Mouse (Mus musculus) spleen, postnatal 36 days (tissue): ENCODE measurements around the gene Gpc6.

Source experiments
- DNase-seq, 2 experiments: peaks; one replicate each; pipeline ENCODE4 v3.0.0; 2022; ENCODE audit warnings: low spot score in 2 of 2, mixed read lengths in 1 of 2

Gene Gpc6

DNA sequence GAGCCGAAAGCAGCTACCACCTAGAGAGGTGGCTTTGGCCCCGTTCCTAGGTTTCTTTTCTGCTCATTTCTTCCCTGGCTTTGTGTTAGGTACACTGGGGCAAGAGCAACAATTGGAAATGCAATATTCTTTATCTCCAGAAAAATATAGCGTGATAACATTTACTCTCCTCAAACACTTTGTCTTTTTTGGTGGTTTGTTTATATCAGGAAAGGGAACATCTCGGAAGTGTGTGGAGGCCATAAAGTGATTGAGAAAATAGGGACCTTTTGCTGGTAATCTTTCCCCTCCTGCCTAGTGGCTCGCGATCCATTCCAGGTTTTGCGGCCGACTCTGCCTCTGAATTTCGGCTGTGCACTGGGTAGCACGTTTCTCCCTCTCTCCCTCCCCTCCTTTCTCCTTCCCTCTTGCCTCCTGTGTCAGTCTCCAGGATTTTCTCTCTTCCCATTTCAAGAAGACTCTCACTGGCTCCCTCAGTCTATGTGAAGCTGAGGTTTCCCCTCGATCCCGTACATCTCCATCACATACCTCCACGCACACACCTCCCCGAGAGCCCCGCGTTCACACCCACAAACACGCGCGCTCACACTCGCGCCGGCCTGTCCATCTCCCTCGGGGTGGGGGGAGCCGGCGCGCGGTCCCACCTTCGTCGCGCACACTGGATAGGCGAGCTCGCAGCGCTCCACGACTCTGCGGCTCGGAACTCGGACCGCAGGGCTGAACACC, at the start of gene Gpc6:
Gpc6 (plus strand) TSS at position 440 of the 726 bp plus-strand sequence.
- DNase-seq = no peak

DNA sequence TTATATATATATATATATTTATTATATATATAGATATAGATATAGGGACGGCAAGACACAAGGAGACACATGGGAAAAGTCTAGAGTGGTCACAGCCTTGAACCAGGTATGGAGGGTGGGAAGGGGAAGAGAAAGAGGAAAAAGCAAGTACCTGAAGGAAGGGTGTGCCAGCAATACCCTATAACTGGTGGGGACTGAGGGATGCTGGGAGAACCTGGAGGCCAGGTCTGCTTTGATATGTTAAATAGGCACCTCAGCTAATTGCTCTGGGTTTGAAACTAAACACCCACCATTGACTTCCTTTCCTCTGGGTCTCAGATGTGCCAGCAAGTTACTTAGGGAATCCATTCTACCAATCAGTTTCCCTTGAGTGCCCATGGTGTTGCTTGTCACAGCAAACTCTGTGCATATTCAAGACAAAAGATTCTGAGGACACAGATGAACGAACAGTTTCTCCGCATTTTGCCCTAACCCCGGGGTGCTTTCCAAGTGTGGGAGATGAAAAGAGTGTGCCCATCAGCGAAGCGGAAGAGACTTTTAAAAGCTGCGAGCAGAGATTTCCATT, 42.6 kb upstream of the Gpc6 start:
- DNase-seq = no peak

DNA sequence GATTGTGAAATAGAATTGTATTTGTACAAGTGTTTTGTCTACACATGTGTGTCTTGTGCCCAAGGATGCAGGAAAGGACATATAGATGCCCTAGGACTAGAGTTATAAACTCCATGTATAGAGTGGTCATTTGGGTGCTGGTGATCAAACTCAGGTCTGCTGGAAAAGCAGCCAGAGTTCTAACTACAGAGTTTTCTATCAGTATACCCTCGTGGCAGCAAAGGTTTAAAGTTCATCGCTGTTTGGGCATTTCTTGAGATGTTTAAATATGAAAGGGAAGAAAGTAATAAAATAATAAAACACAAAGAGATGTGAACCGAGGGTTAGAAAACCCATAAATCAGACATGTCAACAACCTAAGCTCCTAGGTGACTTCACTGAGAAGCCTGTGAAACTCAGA, 30.8 kb upstream of the Gpc6 start:
- no peak for DNase-seq

DNA sequence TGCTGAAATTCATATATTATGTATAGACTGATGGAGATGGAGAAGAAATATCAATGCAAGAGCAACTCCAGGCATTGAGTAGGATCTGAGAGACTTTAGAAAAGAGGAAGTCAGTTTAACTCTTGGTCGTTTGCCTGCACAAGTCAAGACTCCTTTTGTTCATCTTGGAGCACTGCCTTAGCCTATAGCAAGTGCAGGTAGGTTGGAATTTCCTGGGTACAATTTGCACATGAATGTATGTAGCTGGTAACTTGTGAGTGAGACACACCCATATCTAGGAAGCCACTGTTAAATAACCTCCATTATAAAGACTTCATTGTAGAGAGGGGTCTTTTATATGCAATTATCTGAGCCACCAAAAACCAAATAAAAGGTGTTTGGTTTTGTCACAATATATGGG, 27.1 kb upstream of the Gpc6 start:
- DNase-seq = no peak

DNA sequence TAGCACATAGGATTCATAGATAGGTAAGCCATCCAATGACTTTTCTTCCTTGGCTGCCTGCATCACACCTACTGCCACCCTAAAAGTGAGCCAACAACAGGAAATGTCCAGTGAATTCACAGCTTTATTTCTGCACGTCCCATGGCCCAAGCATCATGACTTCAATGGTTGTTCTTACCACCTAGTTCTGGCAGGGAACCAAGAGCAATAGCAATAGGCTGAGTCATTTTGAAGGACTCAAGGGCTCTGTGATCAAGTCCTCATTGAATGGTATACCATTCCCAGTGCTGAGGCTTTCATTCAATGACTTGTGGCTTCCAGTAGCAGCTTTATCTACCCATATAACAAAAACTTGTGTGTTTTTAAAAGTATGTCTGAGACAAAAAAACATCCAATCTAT, 13.3 kb upstream of the Gpc6 start:
- DNase-seq = no peak

DNA sequence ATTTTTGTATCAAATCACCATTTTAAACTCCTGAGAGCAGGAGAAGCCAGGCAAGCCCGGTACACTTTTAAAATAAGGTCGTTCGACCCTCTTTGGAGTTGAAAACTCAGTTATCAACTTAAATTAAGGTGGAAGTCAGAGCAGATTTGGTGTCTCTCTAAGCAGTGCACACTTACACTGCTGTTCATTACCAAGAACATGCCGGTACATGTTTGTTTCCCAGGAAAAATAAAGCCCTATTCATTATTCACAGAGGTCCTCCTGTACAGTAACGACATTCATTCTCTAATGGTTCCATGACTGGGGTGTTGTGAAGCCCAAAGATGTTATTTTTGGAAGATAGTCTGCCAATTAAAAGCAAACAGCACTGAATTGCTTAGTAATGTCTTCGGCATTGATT, 8.2 kb upstream of the Gpc6 start:
- DNase-seq = no peak

DNA sequence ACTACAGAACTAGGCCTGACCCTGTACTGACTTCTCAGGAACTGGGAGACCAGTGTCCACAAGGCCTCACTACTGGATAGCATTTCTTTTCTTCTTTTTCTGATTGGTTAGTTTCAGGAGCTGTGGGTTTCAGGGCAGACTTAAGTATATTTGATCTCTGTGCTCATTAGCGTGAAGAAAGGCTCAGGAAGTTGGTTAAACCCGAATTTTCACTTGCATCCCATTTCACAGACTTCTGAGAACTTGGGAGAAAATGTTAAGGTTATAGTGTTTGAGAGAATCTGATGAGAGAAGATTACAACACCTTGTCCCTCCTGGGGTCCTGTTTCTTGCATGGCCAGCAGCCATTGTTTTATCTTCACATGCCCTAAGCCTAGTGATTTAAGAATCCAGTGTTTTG, 849 bp upstream of the Gpc6 start:
- DNase-seq = no peak

DNA sequence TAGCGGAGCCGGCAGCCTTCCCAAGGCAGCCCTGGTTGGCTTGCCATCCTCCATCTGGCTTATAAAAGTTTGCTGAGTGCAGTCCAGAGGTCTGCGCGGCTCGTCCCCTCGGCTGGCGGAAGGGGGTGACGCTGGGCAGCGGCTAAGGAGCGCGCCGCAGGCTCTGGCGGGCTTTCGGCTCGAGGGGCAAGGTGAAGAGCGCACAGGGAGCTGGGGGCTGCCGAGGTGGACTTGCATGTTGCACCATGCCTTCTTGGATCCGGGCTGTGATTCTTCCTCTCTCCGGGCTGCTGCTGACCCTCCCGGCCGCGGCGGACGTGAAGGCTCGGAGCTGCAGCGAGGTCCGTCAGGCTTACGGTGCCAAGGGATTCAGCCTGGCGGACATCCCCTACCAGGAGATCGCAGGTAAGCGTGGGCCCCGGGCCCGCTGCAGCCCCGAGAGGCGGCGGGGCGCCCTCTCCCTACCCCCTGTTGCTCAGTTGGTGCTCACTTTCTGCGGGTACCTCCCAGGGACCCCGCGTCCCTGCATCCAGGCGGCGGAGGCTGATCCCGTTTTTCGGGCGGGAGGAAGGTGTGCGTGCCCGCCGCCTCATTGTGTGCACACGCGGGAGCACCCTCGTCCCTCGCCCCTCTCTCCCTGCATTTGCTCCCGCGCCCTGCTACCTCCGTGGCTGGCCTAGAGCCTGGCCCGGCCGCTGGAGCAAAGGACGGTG, 732 bp downstream of the Gpc6 start:
- no peak for DNase-seq

DNA sequence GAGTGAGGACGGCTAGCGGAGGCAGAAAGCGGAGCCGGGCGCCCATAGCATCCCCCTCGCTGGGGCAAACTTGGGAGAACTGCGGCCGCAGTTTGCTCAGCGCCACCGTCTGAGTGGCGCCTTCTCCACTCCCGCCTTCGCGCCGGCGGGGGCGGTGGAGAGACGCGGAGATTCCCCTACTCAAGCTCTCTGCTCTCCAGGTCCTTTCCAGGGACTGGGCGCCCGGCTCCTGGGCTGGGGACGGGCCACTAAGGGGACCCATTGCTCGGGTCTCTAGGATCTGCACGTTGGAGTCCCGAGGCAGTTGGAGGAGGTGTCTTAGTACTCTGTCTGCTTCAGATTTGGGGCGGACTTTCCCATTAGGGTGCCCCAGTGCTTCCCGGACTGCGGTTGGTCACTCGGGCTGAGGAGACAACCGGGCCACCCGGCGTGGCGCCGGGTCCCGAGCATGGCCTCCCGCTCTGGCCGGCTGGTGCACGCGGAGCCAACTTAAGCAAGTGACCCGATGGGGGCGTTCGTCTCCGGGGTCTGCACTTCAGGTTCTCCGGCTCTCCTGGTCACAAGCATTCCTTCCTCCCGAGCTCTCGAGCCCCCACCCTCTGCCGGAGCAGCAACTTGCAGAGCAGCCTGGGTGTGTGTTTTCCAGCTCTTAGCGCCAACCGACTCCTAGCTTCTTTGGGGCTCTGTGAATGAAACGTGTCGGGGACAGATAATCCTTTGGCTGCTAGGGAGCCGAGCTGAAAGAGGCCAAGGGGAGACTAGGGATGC, 1.5 kb downstream of the Gpc6 start:
- DNase-seq = no peak

DNA sequence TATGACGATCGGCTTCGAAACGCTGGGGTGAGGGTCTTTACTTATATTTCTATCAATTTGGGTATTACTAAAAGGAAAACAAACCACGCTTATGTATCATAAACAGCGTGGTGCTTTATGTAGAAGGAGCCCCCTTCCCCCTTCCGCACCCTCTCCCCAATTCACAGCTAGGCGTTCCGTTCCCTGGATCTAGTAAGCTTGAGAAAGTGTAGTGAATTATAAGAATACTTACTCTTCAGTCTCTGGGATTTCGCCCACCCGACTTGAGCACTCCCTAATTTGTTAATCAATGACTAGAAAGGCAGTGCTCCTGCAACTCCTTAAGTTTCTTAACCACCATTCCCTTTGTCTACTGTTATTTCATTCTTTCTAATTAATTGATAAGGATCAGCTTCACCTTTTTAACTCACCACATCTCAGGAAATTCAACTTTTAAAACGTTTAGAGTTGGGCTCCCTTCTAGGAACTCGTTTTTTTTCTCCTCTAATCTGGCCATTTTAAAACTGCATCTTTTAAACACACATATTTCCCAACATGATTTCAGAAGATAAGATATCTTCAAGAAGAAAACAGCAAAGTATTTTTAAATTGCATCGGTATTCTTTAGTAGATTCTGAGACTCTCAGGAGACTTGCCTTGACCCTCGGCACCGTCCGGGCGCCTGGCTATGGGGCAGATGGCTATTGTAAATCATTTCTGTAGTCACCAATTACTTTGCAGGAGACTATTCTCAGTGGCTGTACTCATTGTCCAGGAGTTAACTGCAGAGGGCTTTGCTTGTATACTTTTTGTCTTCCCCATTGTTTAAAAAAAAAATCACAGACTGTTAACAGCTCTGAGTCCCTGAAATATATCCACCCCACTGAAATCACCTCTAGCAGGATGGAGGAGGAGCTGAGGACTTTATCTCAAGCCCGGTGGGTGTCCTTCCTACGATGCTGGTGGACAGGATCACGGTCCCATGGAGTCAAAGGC, 2.5 kb downstream of the Gpc6 start:
- DNase-seq = no peak

DNA sequence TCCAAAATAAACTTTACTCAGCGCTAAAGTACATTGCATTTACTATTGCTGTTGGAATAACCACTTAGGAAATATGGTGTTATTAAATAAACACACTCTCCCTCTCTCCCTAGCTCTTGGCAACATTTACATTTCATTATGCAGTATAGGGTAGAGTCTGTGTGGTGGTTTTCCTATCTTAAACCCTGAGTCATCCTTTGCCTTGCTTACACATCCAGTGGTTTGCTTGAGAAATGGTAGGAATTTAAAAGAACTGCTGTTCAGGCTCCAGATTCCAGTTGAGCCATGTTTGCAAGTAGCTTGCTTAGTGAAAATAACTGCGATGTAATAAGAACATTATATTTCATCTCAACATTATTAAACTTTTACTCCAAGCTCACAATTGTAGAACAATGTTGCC, 3.3 kb downstream of the Gpc6 start:
- DNase-seq = no peak

DNA sequence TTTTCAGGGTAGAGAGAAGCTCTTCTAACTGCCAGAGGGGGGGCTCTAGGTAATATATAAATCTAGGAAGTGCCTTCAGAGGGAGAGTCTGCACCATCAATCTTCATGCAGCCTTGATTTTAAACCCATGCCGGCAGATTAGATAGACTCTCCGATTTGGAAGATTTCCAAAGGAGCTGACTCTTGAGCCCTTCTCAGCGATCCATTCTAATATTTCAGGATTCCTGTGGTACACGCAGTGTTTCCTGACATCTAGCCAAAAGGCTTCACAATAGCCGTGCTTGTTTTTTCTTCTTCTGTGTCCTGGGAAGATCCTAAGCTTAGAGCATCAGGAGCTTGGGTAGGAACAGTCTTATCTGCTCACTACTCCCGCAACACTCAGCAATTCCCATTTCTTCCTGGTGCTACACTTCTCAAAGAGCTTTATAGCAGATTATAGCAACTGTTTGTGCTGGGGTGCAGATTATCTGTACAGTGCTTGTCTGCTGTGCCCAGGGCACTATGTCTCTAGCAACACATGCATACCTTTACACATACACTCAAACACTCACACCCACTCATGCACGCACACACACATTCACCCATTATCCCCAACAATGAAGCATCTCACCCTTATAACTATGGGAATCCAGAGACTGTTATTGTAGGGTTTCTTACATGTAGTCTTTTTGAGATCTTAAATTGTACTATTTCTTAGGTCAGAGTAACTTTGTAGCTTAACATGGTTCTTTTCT, 3.8 kb downstream of the Gpc6 start:
- no peak for DNase-seq

DNA sequence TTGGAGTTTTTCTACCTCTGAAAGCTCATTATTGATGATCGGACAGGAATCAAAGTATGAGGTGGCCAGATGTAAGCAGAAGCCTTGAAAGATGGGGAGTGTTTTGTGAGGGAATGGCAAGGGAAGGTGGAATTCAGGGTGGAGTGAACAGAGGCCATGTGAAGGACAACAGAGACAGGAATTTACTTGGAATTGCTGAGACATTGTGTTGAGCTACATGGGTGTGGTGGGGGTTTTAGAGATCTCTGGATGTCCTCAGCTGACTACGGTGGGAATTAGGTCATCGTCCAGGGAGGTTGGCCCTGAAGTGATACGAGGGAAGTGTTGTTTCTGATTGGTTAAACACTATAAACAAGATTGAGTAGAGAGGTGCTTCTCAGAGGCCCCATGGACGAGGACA, 8.7 kb downstream of the Gpc6 start:
- no peak for DNase-seq

DNA sequence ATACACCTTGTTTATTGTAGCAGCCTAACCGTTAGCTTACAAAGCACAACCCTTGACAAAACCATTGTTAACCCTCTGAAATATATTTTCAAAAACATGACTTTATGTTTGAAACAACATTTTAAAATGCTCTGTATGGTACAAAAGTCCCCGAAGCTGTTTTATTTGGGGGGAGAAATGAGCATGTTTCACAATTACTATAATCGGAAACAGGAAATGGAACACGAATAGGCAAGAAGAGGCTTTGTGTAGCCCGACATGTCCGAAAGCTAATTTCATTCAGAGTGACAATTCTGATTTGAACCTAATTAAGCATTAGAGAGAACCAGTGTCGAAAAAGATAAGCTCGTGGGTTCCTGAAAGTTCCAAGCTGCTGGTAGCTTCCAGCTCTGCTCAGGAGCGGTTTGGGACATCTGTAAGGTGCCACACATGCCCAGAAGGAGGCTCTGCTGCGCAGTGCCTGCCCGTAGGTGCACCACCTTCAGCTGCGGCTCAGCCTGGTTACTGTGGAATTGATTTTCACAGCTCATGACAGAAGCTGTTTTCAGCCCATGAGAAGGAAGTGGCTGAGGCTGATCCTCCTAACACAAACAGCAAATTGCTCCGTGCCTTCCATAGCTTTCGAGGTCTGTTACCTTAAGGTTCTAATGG, 12.9 kb downstream of the Gpc6 start:
- no peak for DNase-seq

DNA sequence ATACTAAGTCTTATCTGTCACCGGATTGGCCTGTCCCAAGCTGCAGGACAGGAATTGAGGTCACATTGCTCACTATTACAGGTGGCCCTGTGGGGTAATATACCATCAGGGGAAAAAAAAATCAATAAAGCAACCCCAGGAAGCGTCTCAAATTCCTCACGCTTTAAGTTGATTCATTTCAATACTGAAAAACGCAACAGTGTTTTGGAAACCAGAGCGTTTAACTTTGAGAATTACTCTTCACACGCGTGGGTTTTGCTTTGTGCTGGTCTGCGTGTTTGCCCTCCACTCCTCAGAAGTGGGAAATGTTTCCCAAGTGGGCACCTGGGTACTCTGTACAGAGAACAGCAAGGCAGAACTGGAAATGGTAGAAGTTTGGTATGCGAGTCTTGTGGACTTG, 13.6 kb downstream of the Gpc6 start:
- no peak for DNase-seq

DNA sequence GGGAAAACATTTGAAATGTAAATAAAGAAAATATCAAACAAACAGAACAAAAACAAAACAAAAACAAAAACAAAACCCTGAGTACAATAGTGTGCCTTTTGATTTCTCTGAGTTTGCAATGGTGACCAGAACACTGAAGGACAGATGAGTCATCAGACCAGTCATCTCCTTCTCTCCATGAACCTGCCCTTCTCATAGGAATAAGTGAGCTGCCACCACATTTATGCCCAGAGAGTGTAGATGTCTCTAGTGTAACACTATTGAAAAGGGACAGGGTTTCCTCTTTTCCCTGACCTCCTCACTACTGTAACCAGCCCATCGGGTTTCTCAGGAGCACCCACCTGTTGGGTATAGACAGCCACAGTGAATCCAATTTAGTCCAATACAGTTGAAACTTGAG, 14.4 kb downstream of the Gpc6 start:
- no peak for DNase-seq

DNA sequence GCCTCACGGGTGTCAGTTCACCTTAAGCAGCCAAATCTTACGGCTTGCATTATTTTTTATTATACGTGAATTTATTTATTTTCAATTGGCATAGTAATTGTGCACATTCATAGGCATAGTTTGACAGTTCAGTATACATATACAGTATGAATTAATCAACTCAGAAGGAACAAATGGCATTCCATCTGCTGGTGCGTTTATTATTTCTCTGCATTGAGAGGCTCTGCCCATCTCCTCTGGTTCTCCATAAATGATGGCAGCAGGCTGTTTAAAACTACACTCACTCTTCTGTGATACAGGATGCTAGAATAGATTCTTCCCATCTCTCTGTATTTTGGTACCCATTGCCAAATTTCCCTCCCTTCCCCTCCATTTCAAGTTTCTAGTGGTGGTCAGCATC, 16.7 kb downstream of the Gpc6 start:
- no peak for DNase-seq

DNA sequence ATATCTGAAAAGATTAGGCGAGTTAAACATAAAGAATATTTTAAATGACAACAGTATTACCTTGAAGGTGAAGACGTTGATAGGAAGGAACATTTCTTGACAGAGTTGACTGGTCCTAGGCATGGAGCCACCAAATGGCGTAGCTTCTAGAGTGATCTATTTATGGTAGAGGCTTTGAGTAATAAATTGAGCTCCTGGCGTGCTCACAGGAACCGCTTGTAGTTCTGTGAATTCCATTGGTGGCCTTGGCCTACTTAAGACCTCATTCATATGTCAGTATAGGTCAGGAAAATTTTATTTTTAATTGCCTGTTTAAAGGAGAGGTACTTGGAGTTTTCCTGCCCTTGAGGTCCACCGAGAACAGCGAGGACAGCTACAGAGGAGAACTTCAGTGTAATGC, 18.6 kb downstream of the Gpc6 start:
- no peak for DNase-seq

DNA sequence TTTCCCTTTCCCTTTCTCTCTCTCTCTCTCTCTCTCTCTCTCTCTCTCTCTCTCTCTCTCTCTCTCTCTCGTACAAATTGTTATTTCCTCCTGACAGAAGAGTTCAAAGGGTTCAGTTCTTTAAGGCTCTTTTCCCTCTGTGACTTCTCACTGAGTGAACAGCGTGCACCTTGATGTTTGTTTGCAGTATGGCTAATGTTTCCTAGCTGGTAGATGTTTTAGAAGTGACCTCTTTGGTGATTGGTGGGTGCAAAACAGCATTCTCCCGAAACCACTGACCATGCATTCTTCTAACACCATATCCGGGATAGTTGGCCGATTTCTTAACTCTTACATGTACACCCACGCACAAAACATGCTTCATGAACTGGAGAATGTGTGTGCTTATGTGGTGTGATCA, 20.9 kb downstream of the Gpc6 start:
- DNase-seq = no peak

DNA sequence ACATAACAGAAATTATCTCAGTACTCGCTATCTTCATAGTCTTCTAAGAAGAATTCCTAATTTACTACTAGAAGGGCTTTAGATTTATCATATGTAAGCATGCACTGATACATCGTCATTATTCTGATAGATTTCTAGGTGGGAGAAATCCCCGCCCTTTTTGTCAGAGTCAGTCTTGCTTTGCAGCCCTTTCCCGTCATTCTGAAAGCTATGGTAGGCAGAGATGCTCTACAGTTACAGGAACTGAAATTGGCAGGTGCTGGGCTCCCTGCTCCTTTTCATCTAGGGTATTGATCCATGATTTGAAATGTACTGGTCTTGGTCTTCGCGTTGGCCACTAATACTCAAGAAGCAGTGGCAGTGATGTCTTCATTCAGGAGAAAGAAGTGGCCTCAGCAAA, 22.3 kb downstream of the Gpc6 start:
- DNase-seq = no peak
